Mouse (Mus musculus): ENCODE measurements around the gene Serpina1f. TPM values are rescaled to one million over a fixed set of nuclear protein-coding genes. Genes with fewer than 3 reads are reported as not detected.
"Not testable (repeated sequence)": the region's sequence is repeated elsewhere in the genome, so short reads cannot be mapped to it uniquely, and the experiment has no call there.

Gene Serpina1f
- not detected in 2 replicates for polyA plus RNA-seq (2014; fragmentation: Nextera tagmentation; extraction: Ambion mirVana)

- Histone ChIP-seq H3K4me1 (ENCODE audit: control insufficient read depth, insufficient read depth, low read length) (no peaks in the 10 kb centered on the region), H3K4me2 (ENCODE audit: low read length) (no peak within 1 kb of the TSS), H3K9ac (replicated peaks; ENCODE audit: low read length) (no peak within 1 kb of the TSS), H3K9me3 (ENCODE audit: control insufficient read depth, low read length) (no peaks in the 10 kb centered on the region), H3K36me3 (ENCODE audit: control insufficient read depth, insufficient read depth, low read length) (no peaks in the 10 kb centered on the region), H3K27ac (replicated peaks; ENCODE audit: low read depth, low read length) (no peak within 1 kb of the TSS), H3K4me3 (replicated peaks; ENCODE audit: low read depth, low read length) (no peak within 1 kb of the TSS), H3K27me3 (ENCODE audit: control insufficient read depth, insufficient read depth, low read length) (no peaks in the 10 kb centered on the region)
- DNase-seq (no peak), ATAC-seq (ENCODE audit: low FRiP score, low TSS enrichment) (no peak)
- WGBS = 86% methylated on average over 8 of the region's 8 CpGs
Observed at GRCm38 (mm10) chr12:103695429-103695828, at the start of gene Serpina1f. Serpina1f (minus strand) TSS chr12:103695529.

DNA sequence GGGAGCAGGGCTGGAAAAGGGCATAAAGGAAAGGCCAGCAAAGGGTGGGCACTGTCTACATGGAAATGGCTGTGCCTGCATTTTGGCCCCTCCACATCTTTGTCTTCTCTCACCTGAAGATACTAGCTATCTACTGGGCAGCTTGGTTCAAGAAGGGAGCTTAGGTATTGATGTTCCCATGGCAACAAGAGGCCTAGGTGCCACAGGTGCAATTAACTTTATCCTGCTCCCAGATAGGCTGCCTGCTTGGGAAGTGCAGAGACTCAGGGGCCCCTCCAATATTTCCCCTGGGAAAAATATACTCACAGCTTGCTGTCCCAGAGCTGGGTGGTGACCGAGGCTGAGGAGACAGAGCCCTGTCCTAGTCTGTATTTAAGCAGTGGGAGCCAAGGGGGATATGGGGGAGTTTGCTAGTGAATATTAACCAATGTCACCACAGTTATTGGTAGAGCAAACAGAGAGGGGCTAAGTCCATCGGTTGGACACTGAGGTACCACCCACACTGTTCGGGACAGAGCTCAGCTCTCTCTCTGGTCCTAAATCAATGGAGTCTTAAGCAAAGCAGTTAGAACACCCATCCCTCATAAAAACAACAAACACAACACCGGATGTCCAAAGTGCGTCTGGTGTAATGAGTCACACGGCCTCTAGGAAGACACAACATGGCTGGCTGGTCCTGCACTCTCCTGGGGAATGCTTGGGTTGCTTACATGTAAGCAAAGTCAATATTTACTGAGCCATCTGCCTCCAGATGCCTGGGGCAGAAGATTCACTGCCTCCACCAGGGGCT is 42.7 kb upstream of the Serpina1f start:
- not testable (repeated sequence) for ATAC-seq (ENCODE audit: low FRiP score, low TSS enrichment)

DNA sequence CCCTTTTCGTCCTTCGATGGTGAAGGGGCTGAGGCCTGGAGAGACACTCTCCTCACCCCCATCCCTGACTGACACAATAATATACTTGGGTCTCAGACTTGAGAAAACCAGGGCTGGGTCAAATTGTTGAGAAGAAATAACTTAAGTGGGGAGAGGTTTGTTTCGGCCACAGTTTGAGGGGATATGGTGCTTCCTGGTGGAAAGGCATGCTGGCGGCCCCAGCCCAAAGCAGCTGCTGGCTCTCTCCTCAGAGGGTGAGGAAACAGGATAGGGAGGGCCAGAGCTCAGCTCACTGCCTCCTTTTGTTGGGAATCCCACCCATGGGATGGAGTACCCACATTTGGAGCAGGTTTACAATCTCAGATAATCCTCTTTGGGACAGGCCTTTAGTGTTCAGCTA is 40.2 kb upstream of the Serpina1f start:
- WGBS = 88% methylated on average over 4 of the region's 4 CpGs
- ATAC-seq (ENCODE audit: low FRiP score, low TSS enrichment); H3K4me1 ChIP-seq (ENCODE audit: control insufficient read depth, insufficient read depth, low read length): not testable (repeated sequence)

More for the DNA sequence above, 42.7 kb upstream of the Serpina1f start:
- DNase-seq; H3K27ac ChIP-seq (replicated peaks; ENCODE audit: low read depth, low read length); H3K4me3 ChIP-seq (replicated peaks; ENCODE audit: low read depth, low read length); H3K27me3 ChIP-seq (ENCODE audit: control insufficient read depth, insufficient read depth, low read length); H3K4me2 ChIP-seq (ENCODE audit: low read length); H3K9ac ChIP-seq (replicated peaks; ENCODE audit: low read length); H3K4me1 ChIP-seq (ENCODE audit: control insufficient read depth, insufficient read depth, low read length); H3K36me3 ChIP-seq (ENCODE audit: control insufficient read depth, insufficient read depth, low read length); H3K9me3 ChIP-seq (ENCODE audit: control insufficient read depth, low read length): not testable (repeated sequence)
- WGBS = 91% methylated on average over 5 of the region's 6 CpGs

DNA sequence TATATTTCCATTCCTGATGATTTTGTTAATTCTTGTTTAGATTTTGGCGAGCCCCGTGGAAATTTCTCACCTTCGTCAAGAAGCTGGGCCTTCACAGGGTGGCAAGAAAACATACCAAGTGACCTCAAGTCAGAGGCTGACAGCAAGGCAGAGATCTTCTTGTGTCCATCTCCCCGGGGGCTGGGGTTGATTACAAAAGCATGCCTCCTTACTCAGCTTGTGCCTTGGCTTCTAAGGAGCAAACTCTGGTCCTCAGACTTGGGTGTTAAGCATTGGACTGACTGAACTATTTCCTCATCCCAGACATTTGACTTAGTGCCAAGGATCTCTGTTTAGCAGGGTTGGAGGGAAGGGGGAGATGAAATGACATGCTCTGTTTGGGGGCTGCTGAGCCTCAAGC is 39.8 kb upstream of the Serpina1f start:
- not testable (repeated sequence) for H3K4me1 ChIP-seq (ENCODE audit: control insufficient read depth, insufficient read depth, low read length); H3K9me3 ChIP-seq (ENCODE audit: control insufficient read depth, low read length); DNase-seq; H3K27ac ChIP-seq (replicated peaks; ENCODE audit: low read depth, low read length); ATAC-seq (ENCODE audit: low FRiP score, low TSS enrichment); H3K4me2 ChIP-seq (ENCODE audit: low read length); H3K4me3 ChIP-seq (replicated peaks; ENCODE audit: low read depth, low read length); H3K36me3 ChIP-seq (ENCODE audit: control insufficient read depth, insufficient read depth, low read length); H3K27me3 ChIP-seq (ENCODE audit: control insufficient read depth, insufficient read depth, low read length); H3K9ac ChIP-seq (replicated peaks; ENCODE audit: low read length)
- 87% methylated on average over 4 of the region's 4 CpGs for WGBS

More for the DNA sequence above, 40.2 kb upstream of the Serpina1f start:
- not testable (repeated sequence) for DNase-seq; H3K27me3 ChIP-seq (ENCODE audit: control insufficient read depth, insufficient read depth, low read length); H3K9me3 ChIP-seq (ENCODE audit: control insufficient read depth, low read length); H3K9ac ChIP-seq (replicated peaks; ENCODE audit: low read length); H3K36me3 ChIP-seq (ENCODE audit: control insufficient read depth, insufficient read depth, low read length); H3K4me2 ChIP-seq (ENCODE audit: low read length); H3K4me3 ChIP-seq (replicated peaks; ENCODE audit: low read depth, low read length); H3K27ac ChIP-seq (replicated peaks; ENCODE audit: low read depth, low read length)

- H3K9ac ChIP-seq (replicated peaks; ENCODE audit: low read length) = no peak overlapping the region
- H3K36me3 ChIP-seq (ENCODE audit: control insufficient read depth, insufficient read depth, low read length) = no peaks in the 10 kb centered on the region
- WGBS = 76% methylated on average over 3 of the region's 3 CpGs
- no peaks in the 10 kb centered on the region for H3K27me3 ChIP-seq (ENCODE audit: control insufficient read depth, insufficient read depth, low read length)
- no peak overlapping the region for H3K27ac ChIP-seq (replicated peaks; ENCODE audit: low read depth, low read length)
- H3K4me3 ChIP-seq (replicated peaks; ENCODE audit: low read depth, low read length) = no peak overlapping the region
- DNase-seq (no peak), ATAC-seq (ENCODE audit: low FRiP score, low TSS enrichment) (no peak)
- H3K4me1 ChIP-seq (ENCODE audit: control insufficient read depth, insufficient read depth, low read length) = no peaks in the 10 kb centered on the region
- no peaks in the 10 kb centered on the region; the same call in 1 of the 2 replicates for H3K9me3 ChIP-seq (ENCODE audit: control insufficient read depth, low read length)
- H3K4me2 ChIP-seq (ENCODE audit: low read length) = no peak overlapping the region
Observed at GRCm38 (mm10) chr12:103711537-103711936, 16.2 kb upstream of the Serpina1f start.

GRCm38 (mm10) chr12:103710405-103710804 is 15.1 kb upstream of the Serpina1f start:
- H3K4me3 ChIP-seq (replicated peaks; ENCODE audit: low read depth, low read length) = no peak overlapping the region
- ATAC-seq (ENCODE audit: low FRiP score, low TSS enrichment) (no peak), DNase-seq (no peak)
- no peak overlapping the region for H3K9ac ChIP-seq (replicated peaks; ENCODE audit: low read length)
- WGBS = 76% methylated on average over 1 of the region's 1 CpGs
- H3K9me3 ChIP-seq (ENCODE audit: control insufficient read depth, low read length) = no peaks in the 10 kb centered on the region
- H3K27ac ChIP-seq (replicated peaks; ENCODE audit: low read depth, low read length) = no peak overlapping the region
- no peaks in the 10 kb centered on the region for H3K36me3 ChIP-seq (ENCODE audit: control insufficient read depth, insufficient read depth, low read length)
- H3K4me2 ChIP-seq (ENCODE audit: low read length) = no peak overlapping the region
- H3K27me3 ChIP-seq (ENCODE audit: control insufficient read depth, insufficient read depth, low read length) = no peaks in the 10 kb centered on the region
- no peaks in the 10 kb centered on the region for H3K4me1 ChIP-seq (ENCODE audit: control insufficient read depth, insufficient read depth, low read length)

DNA sequence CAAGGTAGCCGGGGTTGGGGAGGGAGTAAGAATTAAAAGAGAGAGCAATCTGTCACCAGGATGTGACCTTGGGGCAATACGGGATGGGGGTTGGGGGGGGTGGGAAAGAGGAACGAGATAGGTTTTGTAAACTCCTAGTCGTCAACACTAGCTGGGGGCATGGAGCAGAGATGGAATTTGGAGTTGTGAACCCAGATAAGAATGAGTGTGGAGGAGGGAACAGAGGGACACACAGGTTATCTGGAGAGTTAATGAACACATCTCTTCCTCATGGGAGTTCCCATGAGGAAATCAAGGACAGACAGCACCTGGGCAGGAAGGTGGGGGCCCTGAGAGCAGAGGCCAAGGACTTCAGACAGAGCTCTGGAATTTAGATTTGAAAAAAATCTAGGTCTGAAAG is 10.8 kb upstream of the Serpina1f start:
- DNase-seq (no peak), ATAC-seq (ENCODE audit: low FRiP score, low TSS enrichment) (no peak)
- no peak overlapping the region for H3K27ac ChIP-seq (replicated peaks; ENCODE audit: low read depth, low read length)
- no peaks in the 10 kb centered on the region for H3K36me3 ChIP-seq (ENCODE audit: control insufficient read depth, insufficient read depth, low read length)
- no peaks in the 10 kb centered on the region for H3K27me3 ChIP-seq (ENCODE audit: control insufficient read depth, insufficient read depth, low read length)
- no peaks in the 10 kb centered on the region for H3K4me1 ChIP-seq (ENCODE audit: control insufficient read depth, insufficient read depth, low read length)
- H3K4me2 ChIP-seq (ENCODE audit: low read length) = no peak overlapping the region
- no peak overlapping the region for H3K4me3 ChIP-seq (replicated peaks; ENCODE audit: low read depth, low read length)
- WGBS = 88% methylated on average over 4 of the region's 4 CpGs
- H3K9me3 ChIP-seq (ENCODE audit: control insufficient read depth, low read length) = no peaks in the 10 kb centered on the region
- no peak overlapping the region for H3K9ac ChIP-seq (replicated peaks; ENCODE audit: low read length)

DNA sequence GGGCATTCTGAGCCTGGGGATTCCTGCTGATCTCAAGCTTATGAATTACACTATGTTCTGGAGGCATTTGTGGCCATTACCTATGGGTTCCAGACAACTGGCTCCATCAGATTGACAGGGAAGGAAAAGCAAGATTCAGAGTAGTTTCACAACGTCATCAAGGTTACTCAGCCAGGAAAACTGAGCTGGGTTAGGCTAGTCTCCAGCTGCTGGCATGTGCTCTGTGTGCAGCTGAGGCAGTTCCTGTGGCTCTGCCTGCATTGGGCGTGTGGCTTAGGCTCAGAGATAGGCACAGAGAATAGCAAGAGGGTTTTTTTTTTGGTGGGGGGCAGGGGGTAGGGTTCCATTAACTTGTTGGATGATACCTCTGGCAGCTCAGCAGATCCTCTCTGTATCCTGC is 10.2 kb upstream of the Serpina1f start:
- no peaks in the 10 kb centered on the region for H3K27me3 ChIP-seq (ENCODE audit: control insufficient read depth, insufficient read depth, low read length)
- ATAC-seq (ENCODE audit: low FRiP score, low TSS enrichment) (no peak), DNase-seq (no peak)
- WGBS = 70% methylated on average over 2 of the region's 2 CpGs
- H3K4me2 ChIP-seq (ENCODE audit: low read length) = no peak overlapping the region
- no peak overlapping the region for H3K27ac ChIP-seq (replicated peaks; ENCODE audit: low read depth, low read length)
- H3K9ac ChIP-seq (replicated peaks; ENCODE audit: low read length) = no peak overlapping the region
- H3K4me1 ChIP-seq (ENCODE audit: control insufficient read depth, insufficient read depth, low read length) = no peaks in the 10 kb centered on the region
- no peaks in the 10 kb centered on the region for H3K9me3 ChIP-seq (ENCODE audit: control insufficient read depth, low read length)
- no peak overlapping the region for H3K4me3 ChIP-seq (replicated peaks; ENCODE audit: low read depth, low read length)
- H3K36me3 ChIP-seq (ENCODE audit: control insufficient read depth, insufficient read depth, low read length) = no peaks in the 10 kb centered on the region

- no peak overlapping the region for H3K27ac ChIP-seq (replicated peaks; ENCODE audit: low read depth, low read length)
- H3K4me1 ChIP-seq (ENCODE audit: control insufficient read depth, insufficient read depth, low read length) = no peaks in the 10 kb centered on the region
- no peak for ATAC-seq (ENCODE audit: low FRiP score, low TSS enrichment)
- no peaks in the 10 kb centered on the region for H3K36me3 ChIP-seq (ENCODE audit: control insufficient read depth, insufficient read depth, low read length)
- no peak for DNase-seq
- H3K4me2 ChIP-seq (ENCODE audit: low read length) = no peak overlapping the region
- WGBS = 83% methylated on average over 4 of the region's 4 CpGs
- H3K9ac ChIP-seq (replicated peaks; ENCODE audit: low read length) = no peak overlapping the region
- no peaks in the 10 kb centered on the region for H3K27me3 ChIP-seq (ENCODE audit: control insufficient read depth, insufficient read depth, low read length)
- H3K9me3 ChIP-seq (ENCODE audit: control insufficient read depth, low read length) = no peaks in the 10 kb centered on the region
- H3K4me3 ChIP-seq (replicated peaks; ENCODE audit: low read depth, low read length) = no peak overlapping the region
Observed at GRCm38 (mm10) chr12:103700144-103700750, 4.9 kb upstream of the Serpina1f start.

Data from midbrain, embryonic 14.5 days (tissue).